Mouse (Mus musculus) cerebellum, adult 8-10 months (tissue): ENCODE data around the gene Katnbl1.

ENCODE experiments used
- DNase-seq: peaks from one replicate; pipeline ENCODE4 v3.0.0; 2022

Gene Katnbl1

GRCm38 (mm10) chr2:112378973-112379898 lies at the start of gene Katnbl1:
TSS of gene Katnbl1 (plus strand) at chr2:112379211.
- DNase-seq = peak; percentile 94

GRCm38 (mm10) chr2:112332051-112332898 lies 46.7 kb upstream of the Katnbl1 start:
- no peak for DNase-seq

DNA sequence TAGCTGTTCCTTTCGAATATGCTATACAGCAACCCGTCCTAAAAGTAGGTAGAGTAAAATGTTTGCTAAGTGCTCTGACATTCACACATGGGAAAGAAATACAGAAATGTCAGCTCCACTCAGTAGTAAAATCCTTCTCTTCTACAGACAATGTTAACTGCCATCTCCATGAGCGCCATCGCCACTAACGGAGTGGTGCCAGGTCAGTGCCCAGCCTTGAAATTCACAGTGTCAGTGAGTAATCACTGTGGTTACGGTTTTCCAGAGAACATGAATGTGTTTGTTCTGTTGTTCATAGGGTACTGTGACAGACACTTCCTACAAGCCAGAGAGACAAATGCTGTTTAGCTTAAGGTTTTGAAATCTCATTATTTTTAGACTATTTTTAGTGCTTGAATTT lies 41.8 kb upstream of the Katnbl1 start:
- no peak for DNase-seq

GRCm38 (mm10) chr2:112339736-112340135 lies 39.3 kb upstream of the Katnbl1 start:
- DNase-seq = no peak

- DNase-seq = no peak
Measured at GRCm38 (mm10) chr2:112341117-112341516, 37.9 kb upstream of the Katnbl1 start.

- no peak for DNase-seq
Measured at GRCm38 (mm10) chr2:112348246-112348645, 30.8 kb upstream of the Katnbl1 start.

GRCm38 (mm10) chr2:112353685-112354455 lies 25.1 kb upstream of the Katnbl1 start:
- no peak for DNase-seq

DNA sequence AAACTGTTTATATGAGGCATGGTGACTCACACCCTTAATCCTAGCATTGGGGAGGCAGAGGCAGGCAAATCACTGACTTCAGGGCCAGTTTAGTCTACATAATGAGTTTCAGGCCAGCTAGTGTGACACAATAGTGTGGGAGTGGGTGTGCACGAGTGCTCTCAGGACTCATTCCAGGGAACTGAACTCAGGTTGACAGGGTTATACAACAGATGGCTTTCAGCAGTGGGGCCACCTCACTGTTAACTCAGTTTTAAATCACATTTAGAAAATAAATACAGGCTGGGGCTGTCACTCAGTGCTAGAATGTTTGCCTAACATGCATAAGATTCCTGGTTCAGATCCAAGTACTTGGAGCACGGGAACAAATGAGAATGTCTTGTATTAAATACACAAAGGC lies 19.4 kb upstream of the Katnbl1 start:
- no peak for DNase-seq

DNA sequence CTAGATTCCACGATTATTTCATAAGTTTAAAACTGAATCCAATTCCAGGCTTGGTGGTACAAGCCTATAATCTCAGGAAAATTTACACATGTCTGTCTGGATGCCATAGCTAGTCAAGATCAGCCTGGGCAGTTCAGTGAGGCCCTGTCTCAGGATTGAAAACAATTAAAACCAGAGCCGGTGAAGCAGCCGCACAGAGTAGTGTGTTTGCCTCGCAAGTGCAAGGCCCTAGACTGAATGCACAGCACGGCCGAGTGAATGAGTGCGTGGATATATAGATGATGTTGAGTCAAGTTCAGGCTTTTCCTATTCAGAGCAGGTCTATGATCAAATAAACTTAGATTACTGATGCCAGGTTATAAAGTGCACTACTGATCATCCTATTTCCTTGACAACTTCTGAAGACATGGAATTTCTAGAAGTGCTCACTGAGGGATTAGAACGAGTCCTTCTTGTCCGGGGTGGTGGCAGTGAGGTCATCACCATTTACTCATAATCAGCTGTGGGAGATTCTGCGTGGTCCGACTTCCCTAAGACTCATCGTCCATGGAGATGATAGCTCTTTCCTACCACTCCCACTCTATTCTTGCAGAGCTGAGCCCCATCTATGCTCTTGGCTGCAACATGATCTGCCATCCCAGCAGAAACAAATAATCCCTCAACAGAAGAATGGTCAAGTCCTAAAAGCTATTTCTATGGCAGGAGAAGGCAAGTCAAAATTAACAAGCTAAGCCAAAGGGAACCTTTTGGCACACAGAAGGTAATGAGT lies 18.8 kb upstream of the Katnbl1 start:
- DNase-seq = no peak

DNA sequence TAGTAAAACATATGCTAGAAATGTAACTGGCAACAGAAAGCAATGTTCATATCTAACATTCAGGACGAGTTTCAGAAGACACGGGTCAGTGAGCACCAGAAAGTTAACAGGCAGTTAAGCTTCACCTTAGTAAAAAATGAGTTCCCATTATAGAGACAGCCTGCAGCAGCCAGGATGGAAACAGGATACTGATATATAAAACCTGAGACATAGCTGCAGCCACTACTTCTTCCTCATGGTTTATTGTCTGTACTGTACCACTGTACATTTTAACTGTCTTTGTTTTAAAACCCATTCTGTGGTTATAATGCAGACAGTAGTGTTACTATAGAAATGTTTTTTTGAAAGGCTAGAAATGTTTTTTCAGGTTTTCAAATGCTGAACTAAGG lies 18.2 kb upstream of the Katnbl1 start:
- DNase-seq = no peak

DNA sequence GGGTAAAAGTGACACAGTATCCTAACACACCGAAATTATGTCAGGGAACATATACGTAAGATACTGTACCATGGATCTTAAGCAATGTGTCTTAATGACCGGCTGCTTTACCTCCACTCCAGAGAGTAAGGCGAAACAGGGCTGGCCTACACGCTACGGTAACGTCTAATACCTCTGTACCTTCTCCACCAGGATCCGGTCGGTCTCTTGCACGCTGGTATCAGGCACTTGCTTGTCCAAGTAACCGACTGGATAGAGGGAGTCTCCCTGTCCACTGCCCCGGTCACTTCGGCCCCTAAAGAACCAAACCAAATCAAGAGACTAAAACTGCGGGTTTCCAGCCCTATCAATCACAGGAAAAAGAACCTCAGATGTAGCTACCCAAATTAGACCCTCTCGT lies 11.8 kb upstream of the Katnbl1 start:
- no peak for DNase-seq

- peak; percentile 87 for DNase-seq
Measured at GRCm38 (mm10) chr2:112367726-112368673, 11.0 kb upstream of the Katnbl1 start, which contains the start of gene Emc4. TSS of gene Emc4 (minus strand) at chr2:112368027.

- no peak for DNase-seq
Measured at GRCm38 (mm10) chr2:112369941-112370340, 9.1 kb upstream of the Katnbl1 start.

GRCm38 (mm10) chr2:112373141-112373540 lies 5.9 kb upstream of the Katnbl1 start:
- DNase-seq = no peak

DNA sequence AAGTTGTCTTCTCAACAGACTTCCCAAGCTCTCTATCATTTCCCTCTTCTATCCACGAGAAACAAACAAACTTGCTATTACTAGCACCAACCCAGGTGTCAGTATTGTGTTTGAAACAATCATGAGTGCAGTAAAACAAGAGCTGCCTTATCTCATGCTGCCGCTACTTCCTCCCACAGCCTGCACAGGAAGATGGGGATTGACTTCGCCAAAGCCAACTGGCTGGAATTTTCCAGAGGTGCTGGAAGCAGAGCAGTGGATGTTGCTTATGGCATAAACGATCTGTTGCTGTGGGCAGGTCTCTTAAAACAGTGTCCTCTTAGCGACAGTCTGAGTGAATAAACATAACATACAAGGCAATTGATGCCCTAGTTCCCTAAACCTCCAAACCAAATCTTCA lies 4.4 kb upstream of the Katnbl1 start:
- DNase-seq = no peak

DNA sequence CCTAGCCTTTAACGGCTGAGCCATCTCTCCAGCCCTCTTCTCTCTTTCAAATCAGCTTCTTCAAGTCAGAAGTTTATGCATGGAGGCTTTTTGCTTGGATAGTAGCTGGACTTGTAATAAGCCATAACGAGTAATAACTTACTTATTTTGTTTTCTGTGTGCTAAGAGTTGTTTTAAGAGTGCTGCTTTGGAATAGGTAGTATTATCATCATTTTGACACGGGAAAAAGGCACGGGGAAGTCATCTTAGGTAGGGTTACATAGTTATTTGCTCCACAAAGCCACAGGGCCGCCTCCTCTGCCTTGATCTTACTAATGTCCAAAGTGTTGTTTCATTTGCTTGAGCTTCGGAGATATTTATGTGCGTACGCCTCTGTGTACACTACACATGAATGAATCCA lies 1.1 kb downstream of the Katnbl1 start:
- no peak for DNase-seq

GRCm38 (mm10) chr2:112381219-112381618 lies 2.2 kb downstream of the Katnbl1 start:
- DNase-seq = no peak

GRCm38 (mm10) chr2:112390843-112391242 lies 11.8 kb downstream of the Katnbl1 start:
- no peak for DNase-seq

- DNase-seq = no peak
Measured at GRCm38 (mm10) chr2:112391346-112392000, 12.5 kb downstream of the Katnbl1 start.

DNA sequence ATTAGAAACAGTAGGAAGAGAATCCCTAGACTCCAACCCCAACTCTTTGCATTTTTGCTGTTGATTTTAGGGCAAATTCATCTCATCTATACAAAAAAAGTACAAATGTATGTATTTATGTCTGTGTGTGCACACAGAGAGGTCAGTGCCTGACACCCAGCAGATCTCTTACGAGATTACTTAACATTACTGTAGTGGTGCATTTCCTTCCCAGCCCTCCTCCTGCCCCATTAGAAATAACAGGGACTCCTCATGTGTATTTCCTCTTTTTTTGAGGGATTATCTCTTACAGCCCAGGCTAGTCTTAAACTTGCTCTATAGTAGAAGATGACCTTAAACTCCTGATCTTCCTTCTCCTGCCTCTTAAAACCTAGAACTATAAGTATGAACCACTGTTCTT lies 13.7 kb downstream of the Katnbl1 start:
- DNase-seq = no peak
